Mouse (Mus musculus) bone marrow, adult 2 months (tissue): ENCODE results near the gene Hydin.

Experiments
- CTCF ChIP-seq: fragments of 200-500 bp; IDR thresholded peaks from 2 replicates; pipeline ENCODE4 v1.5.1; 2011; ENCODE audit warnings: low read length, control low read depth; ENCODE audit not compliant: control insufficient read depth, insufficient read depth
- POLR2A ChIP-seq: fragments of 200-500 bp; IDR thresholded peaks from 2 replicates; pipeline ENCODE4 v1.6.1; 2011; ENCODE audit warnings: low read depth, mild to moderate bottlenecking, control low read depth, low read length, borderline replicate concordance; ENCODE audit not compliant: control insufficient read depth

DNA sequence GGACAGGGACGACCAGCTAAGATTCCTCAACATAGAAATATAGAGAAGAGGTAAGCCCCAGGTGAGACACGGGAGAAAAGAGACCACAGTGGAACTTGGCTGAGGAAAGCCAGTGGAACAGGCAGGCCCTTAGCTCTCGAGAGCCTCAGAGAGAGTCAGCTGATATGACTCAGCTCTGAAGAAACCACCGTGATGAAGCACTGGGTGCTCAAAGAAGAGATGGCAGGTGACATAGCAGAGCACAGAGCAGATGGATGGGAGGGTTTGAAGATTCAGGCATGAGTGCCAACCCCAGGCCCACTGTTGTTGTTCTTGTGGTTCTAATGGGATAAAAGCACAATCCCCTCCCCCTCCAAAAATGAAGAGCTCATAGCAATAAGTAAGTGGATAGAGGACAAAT is 190.6 kb downstream of the Hydin start:
- TF ChIP-seq CTCF (no peak), POLR2A (no peak)
